Mouse (Mus musculus): ENCODE results near the gene Naip6. TPM values are rescaled to one million over a fixed set of nuclear protein-coding genes. Genes with fewer than 3 reads are reported as not detected.
"Not testable (repeated sequence)": the region's sequence is repeated elsewhere in the genome, so short reads cannot be mapped to it uniquely, and the experiment has no call there.

Gene Naip6
- polyA plus RNA-seq, 2 experiments: 0.28 to 0.77 TPM

GRCm38 (mm10) chr13:100322266-100322837, 4.9 kb upstream of the Naip6 start:
- ATAC-seq (ENCODE audit: insufficient read depth); H3K4me3 ChIP-seq (ENCODE audit: insufficient read depth in 1 of 2, low read depth in 2 of 2, low read length in 2 of 2); H3K27me3 ChIP-seq (ENCODE audit: control insufficient read depth, insufficient read depth, low read length); H3K36me3 ChIP-seq (replicated peaks; ENCODE audit: control insufficient read depth, insufficient read depth, low read depth); H3K4me2 ChIP-seq (ENCODE audit: low read depth); DNase-seq (ENCODE audit: low read depth in 3 of 3, low spot score in 3 of 3); H3K9ac ChIP-seq (replicated peaks); H3K27ac ChIP-seq; H3K4me1 ChIP-seq (replicated peaks; ENCODE audit: control insufficient read depth in 2 of 2, insufficient read depth in 2 of 2, low read length in 1 of 2); H3K9me3 ChIP-seq (ENCODE audit: control insufficient read depth, low read length): not testable (repeated sequence)
- 64% methylated on average over 3 of the region's 3 CpGs for WGBS (ENCODE audit: insufficient replicate concordance)

GRCm38 (mm10) chr13:100284611-100285010, 32.9 kb downstream of the Naip6 start:
- Histone ChIP-seq H3K27ac (no peak overlapping the region), H3K4me2 (ENCODE audit: low read depth) (no peak overlapping the region), H3K27me3 (ENCODE audit: control insufficient read depth, insufficient read depth, low read length) (no peaks in the 10 kb centered on the region), H3K9me3 (ENCODE audit: control insufficient read depth, low read length) (no peaks in the 10 kb centered on the region), H3K4me3 (ENCODE audit: insufficient read depth in 1 of 2, low read depth in 2 of 2, low read length in 2 of 2) (no peak overlapping the region), H3K36me3 (replicated peaks; ENCODE audit: control insufficient read depth, insufficient read depth, low read depth) (no peaks in the 10 kb centered on the region), H3K9ac (replicated peaks) (no peak overlapping the region), H3K4me1 (replicated peaks; ENCODE audit: control insufficient read depth in 2 of 2, insufficient read depth in 2 of 2, low read length in 1 of 2) (no peaks in the 10 kb centered on the region)
- TF ChIP-seq CTCF (IDR thresholded peaks at IDR 0.05; ENCODE audit: low read depth) (no peak), EP300 (IDR thresholded peaks at IDR 0.05; ENCODE audit: low read depth) (no peak)
- DNase-seq (ENCODE audit: low read depth in 3 of 3, low spot score in 3 of 3) (no peak), ATAC-seq (ENCODE audit: insufficient read depth) (no peak)
- WGBS (ENCODE audit: insufficient replicate concordance): 63% methylated on average over 1 of the region's 1 CpGs

- H3K4me3 ChIP-seq (ENCODE audit: insufficient read depth in 1 of 2, low read depth in 2 of 2, low read length in 2 of 2); H3K27me3 ChIP-seq (ENCODE audit: control insufficient read depth, insufficient read depth, low read length); ATAC-seq (ENCODE audit: insufficient read depth); H3K9me3 ChIP-seq (ENCODE audit: control insufficient read depth, low read length); H3K9ac ChIP-seq (replicated peaks); H3K27ac ChIP-seq; H3K4me1 ChIP-seq (replicated peaks; ENCODE audit: control insufficient read depth in 2 of 2, insufficient read depth in 2 of 2, low read length in 1 of 2); DNase-seq (ENCODE audit: low read depth in 3 of 3, low spot score in 3 of 3); H3K4me2 ChIP-seq (ENCODE audit: low read depth); H3K36me3 ChIP-seq (replicated peaks; ENCODE audit: control insufficient read depth, insufficient read depth, low read depth): not testable (repeated sequence)
- no CpG with 5 or more reads among the region's 1 CpGs for WGBS (ENCODE audit: insufficient replicate concordance)
Measured at GRCm38 (mm10) chr13:100271474-100272132, 45.9 kb downstream of the Naip6 start.

GRCm38 (mm10) chr13:100256996-100257395, 60.5 kb downstream of the Naip6 start:
- 34% methylated on average over 2 of the region's 2 CpGs for WGBS (ENCODE audit: insufficient replicate concordance)
- not testable (repeated sequence) for DNase-seq (ENCODE audit: low read depth in 3 of 3, low spot score in 3 of 3); H3K27me3 ChIP-seq (ENCODE audit: control insufficient read depth, insufficient read depth, low read length); ATAC-seq (ENCODE audit: insufficient read depth); H3K9me3 ChIP-seq (ENCODE audit: control insufficient read depth, low read length); H3K27ac ChIP-seq; H3K4me2 ChIP-seq (ENCODE audit: low read depth); H3K36me3 ChIP-seq (replicated peaks; ENCODE audit: control insufficient read depth, insufficient read depth, low read depth); H3K9ac ChIP-seq (replicated peaks); H3K4me3 ChIP-seq (ENCODE audit: insufficient read depth in 1 of 2, low read depth in 2 of 2, low read length in 2 of 2); H3K4me1 ChIP-seq (replicated peaks; ENCODE audit: control insufficient read depth in 2 of 2, insufficient read depth in 2 of 2, low read length in 1 of 2)

- WGBS (ENCODE audit: insufficient replicate concordance): 59% methylated on average over 5 of the region's 6 CpGs
- H3K4me1 ChIP-seq (replicated peaks; ENCODE audit: control insufficient read depth in 2 of 2, insufficient read depth in 2 of 2, low read length in 1 of 2); H3K36me3 ChIP-seq (replicated peaks; ENCODE audit: control insufficient read depth, insufficient read depth, low read depth); H3K27me3 ChIP-seq (ENCODE audit: control insufficient read depth, insufficient read depth, low read length); H3K4me3 ChIP-seq (ENCODE audit: insufficient read depth in 1 of 2, low read depth in 2 of 2, low read length in 2 of 2); H3K27ac ChIP-seq; DNase-seq (ENCODE audit: low read depth in 3 of 3, low spot score in 3 of 3); ATAC-seq (ENCODE audit: insufficient read depth); H3K9ac ChIP-seq (replicated peaks); H3K4me2 ChIP-seq (ENCODE audit: low read depth); H3K9me3 ChIP-seq (ENCODE audit: control insufficient read depth, low read length): not testable (repeated sequence)
Measured at GRCm38 (mm10) chr13:100255925-100256324, 61.5 kb downstream of the Naip6 start.

GRCm38 (mm10) chr13:100251897-100252296, 65.6 kb downstream of the Naip6 start:
- not testable (repeated sequence) for H3K27me3 ChIP-seq (ENCODE audit: control insufficient read depth, insufficient read depth, low read length); DNase-seq (ENCODE audit: low read depth in 3 of 3, low spot score in 3 of 3); H3K9ac ChIP-seq (replicated peaks); H3K4me2 ChIP-seq (ENCODE audit: low read depth); H3K36me3 ChIP-seq (replicated peaks; ENCODE audit: control insufficient read depth, insufficient read depth, low read depth); H3K4me3 ChIP-seq (ENCODE audit: insufficient read depth in 1 of 2, low read depth in 2 of 2, low read length in 2 of 2); H3K9me3 ChIP-seq (ENCODE audit: control insufficient read depth, low read length); H3K4me1 ChIP-seq (replicated peaks; ENCODE audit: control insufficient read depth in 2 of 2, insufficient read depth in 2 of 2, low read length in 1 of 2); ATAC-seq (ENCODE audit: insufficient read depth); H3K27ac ChIP-seq
- WGBS (ENCODE audit: insufficient replicate concordance): 67% methylated on average over 2 of the region's 2 CpGs

- ATAC-seq (ENCODE audit: insufficient read depth): 0 out of 2 replicates have a peak, but pooled peaks have one; percentile 31
- not testable (repeated sequence) for H3K36me3 ChIP-seq (replicated peaks; ENCODE audit: control insufficient read depth, insufficient read depth, low read depth); H3K27ac ChIP-seq; H3K9me3 ChIP-seq (ENCODE audit: control insufficient read depth, low read length); H3K9ac ChIP-seq (replicated peaks); H3K4me2 ChIP-seq (ENCODE audit: low read depth); H3K27me3 ChIP-seq (ENCODE audit: control insufficient read depth, insufficient read depth, low read length); DNase-seq (ENCODE audit: low read depth in 3 of 3, low spot score in 3 of 3); H3K4me1 ChIP-seq (replicated peaks; ENCODE audit: control insufficient read depth in 2 of 2, insufficient read depth in 2 of 2, low read length in 1 of 2)
- peak overlapping the region; percentile 8 to 14; a peak in 1 of 4 replicates for H3K4me3 ChIP-seq (ENCODE audit: insufficient read depth in 1 of 2, low read depth in 2 of 2, low read length in 2 of 2)
- 9% methylated on average over 5 of the region's 5 CpGs for WGBS (ENCODE audit: insufficient replicate concordance)
Measured at GRCm38 (mm10) chr13:100246896-100247519, 70.5 kb downstream of the Naip6 start.

Measured in liver, embryonic 14.5 days (tissue).